Mouse (Mus musculus) 3134 (cell line): ENCODE data around the gene Nova2.

Source experiments
- DNase-seq: peaks from one replicate; pipeline ENCODE4 v3.0.0-alpha.2; 2011; ENCODE audit warnings: low spot score; ENCODE audit not compliant: insufficient read length; ENCODE audit errors: extremely low read depth

The Nova2 gene

GRCm38 (mm10) chr7:19006476-19006875 is 80.8 kb downstream of the Nova2 start:
- peak; percentile 56 for DNase-seq

- no peak for DNase-seq
Observed at GRCm38 (mm10) chr7:19007026-19007977, 81.6 kb downstream of the Nova2 start.

DNA sequence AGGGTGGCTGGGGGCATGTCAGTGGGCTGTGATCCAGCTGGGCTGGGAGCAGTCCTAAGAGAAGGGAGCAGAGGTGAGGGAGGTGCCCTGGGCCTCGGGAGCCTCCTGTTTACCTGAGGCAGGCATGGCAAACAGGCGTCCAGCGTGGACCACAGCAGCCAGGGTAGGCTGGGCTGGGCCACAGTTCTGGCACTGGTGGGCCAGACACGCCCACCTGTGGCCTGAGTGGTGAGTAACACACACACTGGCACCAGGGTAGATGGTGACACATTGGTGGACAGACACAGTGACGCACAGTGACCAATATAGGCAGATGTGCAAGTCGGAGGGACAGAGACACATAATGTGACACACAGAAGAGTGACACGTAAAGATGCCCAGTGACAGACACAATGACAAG is 84.9 kb downstream of the Nova2 start:
- DNase-seq: peak; percentile 84

- no peak for DNase-seq
Observed at GRCm38 (mm10) chr7:19012025-19012621, 86.4 kb downstream of the Nova2 start.

DNA sequence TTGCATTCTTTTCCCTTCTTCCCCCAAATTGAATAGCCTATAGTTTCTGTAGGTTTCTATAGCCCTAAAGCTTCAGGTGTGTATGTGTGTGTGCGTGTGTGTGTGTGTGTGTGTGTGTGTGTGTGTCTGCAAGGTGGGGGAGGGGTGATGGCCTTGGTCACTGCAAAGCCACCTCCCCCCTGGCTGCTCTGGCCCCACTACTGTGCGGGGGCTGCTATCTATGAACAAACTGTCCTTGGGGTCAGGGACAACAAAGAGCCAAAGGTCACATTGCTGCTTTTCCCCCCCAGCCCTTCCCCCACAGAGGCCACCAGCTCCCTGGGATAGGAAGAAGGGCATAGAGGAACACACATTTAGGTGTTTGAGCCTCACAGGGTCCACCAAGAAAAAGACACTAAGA is 87.2 kb downstream of the Nova2 start:
- no peak for DNase-seq

DNA sequence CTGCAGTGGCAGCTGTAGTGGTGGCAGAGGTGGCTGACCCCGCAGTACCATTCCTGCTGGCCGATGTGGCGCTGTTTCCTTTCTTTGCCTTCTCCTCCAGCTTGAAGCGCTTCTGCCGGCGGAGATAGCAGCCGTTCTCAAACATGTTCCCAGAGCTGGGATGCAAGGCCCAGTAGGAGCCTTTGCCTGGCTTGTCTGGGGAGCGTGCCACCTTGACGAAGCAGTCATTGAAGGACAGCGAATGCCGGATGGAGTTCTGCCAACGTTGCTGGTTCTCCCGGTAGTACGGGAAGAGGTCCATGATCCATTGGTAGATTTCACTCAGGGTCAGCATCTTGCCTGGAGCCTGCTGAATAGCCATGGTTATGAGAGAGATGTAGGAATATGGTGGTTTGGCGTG is 88.8 kb downstream of the Nova2 start:
- DNase-seq: no peak
